Mouse (Mus musculus) forebrain, embryonic 14.5 days (tissue): ENCODE results near the gene Dync2li1. TPM values are rescaled to one million over a fixed set of nuclear protein-coding genes. Genes with fewer than 3 reads are reported as not detected.
A peak's percentile ranks its signal among the peaks of the same experiment; 100 is the strongest.

ENCODE experiments used
- ATAC-seq: fragments of 200-750 bp; cut with Nextera tagmentation; 2 replicates; pipeline ENCODE4 v1.8.0; 2017; ENCODE audit warnings: mild to moderate bottlenecking, moderate library complexity
- DNase-seq: peaks from one replicate; pipeline ENCODE4 v3.0.0-alpha.2; 2015; ENCODE audit warnings: low spot score
- H3K27ac ChIP-seq: fragments of 300-500 bp; sonication (generic); 2 replicates; pipeline ENCODE4 v1.5.1; 2014; ENCODE audit warnings: low read depth, mild to moderate bottlenecking, control low read depth, low read length, moderate library complexity
- H3K27me3 ChIP-seq: fragments of 300-500 bp; sonication (generic); replicated peaks from 2 replicates; pipeline ENCODE4 v1.6.1; 2014; ENCODE audit warnings: low read length, control low read depth, mixed read lengths; ENCODE audit not compliant: control insufficient read depth, insufficient read depth
- H3K36me3 ChIP-seq: fragments of 300-500 bp; sonication (generic); 2 replicates; pipeline ENCODE4 v1.6.1; 2014; ENCODE audit warnings: low read length, control low read depth; ENCODE audit not compliant: control insufficient read depth, insufficient read depth
- H3K4me1 ChIP-seq: fragments of 300-500 bp; sonication (generic); 2 replicates; pipeline ENCODE4 v1.6.1; 2014; ENCODE audit warnings: antibody characterized with exemption, low read length, control low read depth; ENCODE audit not compliant: control insufficient read depth, insufficient read depth
- H3K4me2 ChIP-seq: fragments of 300-500 bp; sonication (generic); 2 replicates; pipeline ENCODE4 v1.6.1; 2014; ENCODE audit warnings: mild to moderate bottlenecking, control low read depth, low read length
- H3K4me3 ChIP-seq: fragments of 300-500 bp; sonication (generic); 2 replicates; pipeline ENCODE4 v1.5.1; 2014; ENCODE audit warnings: low read depth, low read length, control low read depth
- H3K9ac ChIP-seq: fragments of 300-500 bp; sonication (generic); 2 replicates; pipeline ENCODE4 v1.6.1; 2014; ENCODE audit warnings: mild to moderate bottlenecking, low read length, control low read depth, moderate library complexity
- H3K9me3 ChIP-seq: fragments of 300-500 bp; sonication (generic); replicated peaks from 2 replicates; pipeline ENCODE4 v1.6.1; 2016; ENCODE audit warnings: low read length, control low read depth, mixed read lengths; ENCODE audit not compliant: control insufficient read depth
- WGBS: fragments of 180-500 bp; shearing (Covaris S2); extraction: QIAGEN DNeasy Blood & Tissue Kit; methylation state at CpG from one replicate; pipeline ENCODE4 v1.1.7; 2014; 5-methylcytosine and 5-hydroxymethylcytosine counted together
- polyA plus RNA-seq: library from polyadenylated mRNA; unstranded; fragments of >200 nt; fragmentation: Nextera tagmentation; extraction: Ambion mirVana; gene quantifications from 2 replicates; pipeline ENCODE4 v1.2.1, GENCODE M21; 2014

Dync2li1 gene
- polyA plus RNA-seq, 1 experiment from 2014 or later = 43.3 TPM

- H3K27me3 ChIP-seq = no peaks in the 10 kb centered on the region
Observed at GRCm38 (mm10) chr17:84591431-84592150, 34.7 kb upstream of the Dync2li1 start.

GRCm38 (mm10) chr17:84596015-84596441, 30.3 kb upstream of the Dync2li1 start:
- peak overlapping the region; percentile 30 for H3K9ac ChIP-seq
- H3K4me1 ChIP-seq = peaks cover 9% of the 10 kb centered on the region; the same call in 1 of the 2 replicates
- H3K36me3 ChIP-seq = no peaks in the 10 kb centered on the region
- H3K4me2 ChIP-seq = peak overlapping the region; percentile 34; the same call in 1 of the 2 replicates
- H3K9me3 ChIP-seq = no peaks in the 10 kb centered on the region
- 43% methylated on average over 10 of the region's 10 CpGs for WGBS
- DNase-seq (peak; percentile 34), ATAC-seq (peak; percentile 26; the same call in 1 of the 2 replicates)
- no peaks in the 10 kb centered on the region for H3K27me3 ChIP-seq
- no peak overlapping the region for H3K4me3 ChIP-seq
- 0 out of 2 replicates have a peak overlapping the region, but pooled peaks have one; percentile 11 for H3K27ac ChIP-seq

More at GRCm38 (mm10) chr17:84591431-84592150, 34.7 kb upstream of the Dync2li1 start:
- ATAC-seq (no peak), DNase-seq (peak; percentile 17)
- Histone ChIP-seq H3K27ac (no peak overlapping the region), H3K4me1 (peaks cover 7% of the 10 kb centered on the region; the same call in 1 of the 2 replicates), H3K36me3 (no peaks in the 10 kb centered on the region), H3K4me3 (no peak overlapping the region), H3K9ac (no peak overlapping the region), H3K9me3 (no peaks in the 10 kb centered on the region), H3K4me2 (no peak overlapping the region)
- 81% methylated on average over 16 of the region's 16 CpGs for WGBS

GRCm38 (mm10) chr17:84596501-84596900, 29.8 kb upstream of the Dync2li1 start:
- ATAC-seq (no peak), DNase-seq (peak; percentile 31)
- H3K9me3 ChIP-seq = no peaks in the 10 kb centered on the region
- WGBS = 32% methylated on average over 7 of the region's 7 CpGs
- H3K9ac ChIP-seq = peak overlapping the region; percentile 30
- H3K27me3 ChIP-seq = no peaks in the 10 kb centered on the region
- H3K36me3 ChIP-seq = no peaks in the 10 kb centered on the region
- H3K4me1 ChIP-seq = peaks cover 9% of the 10 kb centered on the region; the same call in 1 of the 2 replicates
- H3K4me3 ChIP-seq = no peak overlapping the region
- H3K27ac ChIP-seq = 0 out of 2 replicates have a peak overlapping the region, but pooled peaks have one; percentile 16
- peak overlapping the region; percentile 34; the same call in 1 of the 2 replicates for H3K4me2 ChIP-seq

GRCm38 (mm10) chr17:84597859-84598258, 28.4 kb upstream of the Dync2li1 start:
- H3K27ac ChIP-seq = no peak overlapping the region
- no peaks in the 10 kb centered on the region for H3K27me3 ChIP-seq
- H3K9ac ChIP-seq = no peak overlapping the region
- H3K36me3 ChIP-seq = no peaks in the 10 kb centered on the region
- no peak for ATAC-seq
- peaks cover 9% of the 10 kb centered on the region; the same call in 1 of the 2 replicates for H3K4me1 ChIP-seq
- no peak overlapping the region for H3K4me3 ChIP-seq
- H3K4me2 ChIP-seq = no peak overlapping the region
- DNase-seq = no peak
- no peaks in the 10 kb centered on the region for H3K9me3 ChIP-seq
- 92% methylated on average over 12 of the region's 12 CpGs for WGBS

GRCm38 (mm10) chr17:84598928-84599327, 27.4 kb upstream of the Dync2li1 start:
- no peak for ATAC-seq
- Histone ChIP-seq H3K4me1 (peaks cover 9% of the 10 kb centered on the region; the same call in 1 of the 2 replicates), H3K9ac (no peak overlapping the region), H3K27ac (no peak overlapping the region), H3K9me3 (no peaks in the 10 kb centered on the region), H3K4me3 (no peak overlapping the region), H3K4me2 (no peak overlapping the region), H3K27me3 (no peaks in the 10 kb centered on the region), H3K36me3 (no peaks in the 10 kb centered on the region)
- 92% methylated on average over 7 of the region's 7 CpGs for WGBS
- no peak for DNase-seq

GRCm38 (mm10) chr17:84600051-84600983, 26.0 kb upstream of the Dync2li1 start:
- Histone ChIP-seq H3K9ac (no peak overlapping the region), H3K4me3 (no peak overlapping the region), H3K36me3 (no peaks in the 10 kb centered on the region), H3K27me3 (no peaks in the 10 kb centered on the region), H3K4me1 (peaks cover 9% of the 10 kb centered on the region; the same call in 1 of the 2 replicates), H3K27ac (no peak overlapping the region), H3K9me3 (no peaks in the 10 kb centered on the region), H3K4me2 (no peak overlapping the region)
- 83% methylated on average over 9 of the region's 9 CpGs for WGBS
- ATAC-seq (no peak), DNase-seq (no peak)

GRCm38 (mm10) chr17:84601805-84602204, 24.5 kb upstream of the Dync2li1 start:
- Histone ChIP-seq H3K9me3 (no peaks in the 10 kb centered on the region), H3K27me3 (no peaks in the 10 kb centered on the region), H3K4me2 (no peak overlapping the region), H3K4me1 (0 out of 2 replicates have a peak, but pooled peaks cover under 1% of the 10 kb centered on the region), H3K36me3 (no peaks in the 10 kb centered on the region), H3K27ac (no peak overlapping the region), H3K9ac (no peak overlapping the region), H3K4me3 (no peak overlapping the region)
- WGBS = 91% methylated on average over 5 of the region's 5 CpGs
- ATAC-seq (no peak), DNase-seq (no peak)

GRCm38 (mm10) chr17:84603202-84603627, 23.1 kb upstream of the Dync2li1 start:
- no peak for DNase-seq
- Histone ChIP-seq H3K36me3 (no peaks in the 10 kb centered on the region), H3K4me1 (no peaks in the 10 kb centered on the region), H3K9me3 (no peaks in the 10 kb centered on the region), H3K9ac (no peak overlapping the region), H3K4me3 (no peak overlapping the region), H3K27me3 (no peaks in the 10 kb centered on the region), H3K4me2 (no peak overlapping the region), H3K27ac (no peak overlapping the region)
- ATAC-seq = no peak
- 66% methylated on average over 9 of the region's 9 CpGs for WGBS
